Mouse (Mus musculus) adrenal gland, postnatal 36 days (tissue): ENCODE measurements at regions not wholly inside any gene's neighbourhood (a gene's known extent, or its start where the extent isn't known, plus 50 kb on each side); places are given as distances from the start of the nearest gene placed in this dataset.
A peak's percentile ranks its signal among the peaks of the same experiment; 100 is the strongest.

Experiments used
- DNase-seq, 2 experiments: peaks; one replicate each; pipeline ENCODE4 v3.0.0; 2021; ENCODE audit warnings: mixed read lengths in 1 of 2

DNA sequence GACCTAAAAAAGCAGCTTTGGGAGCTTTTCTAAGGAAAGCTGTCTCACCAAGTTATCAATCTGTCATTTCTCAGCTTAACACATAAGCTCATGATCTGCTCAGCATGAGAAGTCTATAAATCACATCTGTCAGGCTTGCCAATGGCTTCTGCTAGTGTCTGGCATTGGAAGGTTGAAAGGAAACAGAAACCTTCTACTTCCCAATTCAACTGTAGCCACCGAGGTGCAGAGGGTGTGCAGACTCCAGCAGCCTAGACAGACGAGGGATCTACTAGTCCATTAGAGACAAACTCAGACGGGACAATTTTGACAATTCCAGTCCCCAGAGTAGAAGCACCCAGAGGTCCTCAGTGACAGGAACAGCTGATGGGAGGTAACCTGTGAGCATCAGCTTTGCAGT is 103.0 kb downstream of the Nab1 start:
- DNase-seq: no peak

DNA sequence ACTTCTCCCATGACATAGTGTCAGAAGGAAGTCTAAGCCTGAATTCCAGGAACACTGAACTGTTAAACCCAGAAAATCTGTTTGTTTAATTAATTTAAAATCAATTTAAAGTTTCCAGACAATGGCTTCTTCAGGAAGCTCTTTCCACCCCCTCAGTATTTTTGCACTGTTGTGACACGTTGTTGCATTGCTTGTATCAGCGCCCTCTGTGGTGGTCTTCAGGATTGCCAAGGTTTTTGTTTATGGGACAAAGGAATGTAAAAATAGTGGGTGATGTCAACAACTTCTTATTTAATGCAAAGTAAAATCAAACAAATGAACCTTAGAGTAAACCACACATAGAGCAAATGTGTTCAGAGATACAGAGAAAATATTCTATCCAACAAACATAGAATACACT is 107.5 kb downstream of the Nab1 start:
- DNase-seq: no peak

DNA sequence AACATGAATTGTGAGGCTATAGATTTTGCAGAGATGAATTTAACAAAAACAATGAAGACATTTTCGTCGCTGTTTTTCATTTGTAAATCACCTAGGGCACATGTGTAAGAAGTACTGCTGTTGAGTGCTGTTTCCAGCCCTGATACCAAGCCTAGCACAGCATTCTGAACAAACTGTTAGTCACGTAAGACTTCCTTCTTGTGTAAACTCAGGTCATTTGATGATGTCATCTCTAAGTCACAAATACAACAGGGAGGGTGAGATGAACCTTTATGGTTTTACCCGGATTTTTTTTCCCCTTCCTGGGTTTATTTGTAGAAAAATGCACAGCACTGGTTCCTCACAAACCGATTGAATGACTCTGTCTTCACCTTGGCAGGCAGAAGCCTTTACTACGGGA is 111.6 kb downstream of the Nab1 start:
- DNase-seq: no peak

DNA sequence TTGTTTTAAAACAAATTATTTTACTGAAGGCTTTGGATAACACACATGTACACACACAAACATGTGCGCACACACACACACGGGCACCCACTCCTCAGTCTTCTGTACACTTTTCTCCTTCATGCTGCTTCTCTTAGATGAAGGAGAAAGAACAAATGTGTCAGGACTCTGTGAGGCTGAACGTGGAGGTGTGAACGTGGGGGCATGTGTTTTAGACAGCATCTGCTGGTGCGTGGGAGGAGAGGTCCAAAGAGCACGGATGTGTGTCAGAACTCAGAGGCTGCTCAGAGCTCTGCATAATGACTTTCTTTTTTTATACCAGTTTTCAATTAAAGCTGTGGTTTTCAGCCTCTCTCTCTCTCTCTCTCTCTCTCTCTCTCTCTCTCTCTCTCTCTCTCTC is 112.4 kb downstream of the Nab1 start:
- DNase-seq: no peak

DNA sequence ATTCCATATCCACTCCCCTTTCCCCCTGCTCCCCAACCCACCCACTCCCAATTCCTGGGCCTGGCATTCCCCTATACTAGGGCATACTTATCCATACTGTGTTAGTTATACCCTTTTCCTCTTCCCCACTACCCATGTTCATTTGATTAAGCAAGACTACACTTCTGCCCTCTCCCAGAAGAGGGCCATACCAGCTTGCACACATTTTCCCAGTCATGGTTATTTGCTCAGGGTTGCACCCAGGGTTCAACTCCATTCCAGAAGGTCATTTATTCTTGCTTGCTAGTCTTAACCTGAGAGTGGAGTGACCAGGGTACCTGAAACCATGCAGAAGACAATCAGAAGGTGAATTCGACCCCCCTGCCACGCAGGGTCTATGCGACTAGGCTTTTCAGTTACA is 113.4 kb downstream of the Nab1 start:
- DNase-seq: peak in 1 of 2 experiments; percentile 8

DNA sequence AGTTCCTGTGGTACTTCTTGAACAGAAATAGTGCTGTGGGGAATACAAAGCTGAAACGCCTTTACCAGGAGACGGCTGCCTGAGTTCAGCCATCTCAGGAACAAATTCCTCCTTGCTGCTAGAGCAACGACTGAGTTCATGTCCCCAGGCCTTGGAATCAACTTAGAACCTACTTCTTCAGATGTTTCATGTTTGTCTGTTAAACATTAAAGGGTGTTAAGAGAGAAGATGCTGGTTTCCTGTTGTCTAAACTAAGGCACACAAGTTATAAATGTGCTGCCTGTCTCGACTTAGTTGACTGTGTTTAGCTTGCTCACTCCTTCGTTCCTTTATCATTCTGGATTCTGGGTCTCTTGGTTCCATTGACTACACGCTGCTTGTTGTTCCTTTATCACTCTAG is 125.2 kb downstream of the Nab1 start:
- no peak for DNase-seq

DNA sequence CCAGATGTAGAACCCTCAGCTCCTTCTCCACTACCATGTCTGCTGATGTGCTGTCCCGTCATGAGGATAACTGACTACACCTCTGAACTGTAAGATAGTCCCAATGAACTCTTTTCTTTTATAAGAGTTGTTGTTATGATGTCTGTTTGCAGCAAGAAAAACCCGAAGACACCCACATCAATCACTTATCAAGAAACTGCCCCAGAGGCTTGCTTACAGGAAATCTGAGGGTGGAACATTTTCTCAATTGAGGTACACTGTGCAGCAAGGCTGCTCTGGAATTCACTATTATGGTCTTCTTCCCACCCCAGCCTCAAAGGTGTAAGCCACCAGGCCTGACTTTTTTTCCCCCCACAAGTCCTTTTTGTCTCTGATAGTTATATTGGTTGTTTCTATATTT is 125.8 kb downstream of the Nab1 start:
- DNase-seq: no peak

DNA sequence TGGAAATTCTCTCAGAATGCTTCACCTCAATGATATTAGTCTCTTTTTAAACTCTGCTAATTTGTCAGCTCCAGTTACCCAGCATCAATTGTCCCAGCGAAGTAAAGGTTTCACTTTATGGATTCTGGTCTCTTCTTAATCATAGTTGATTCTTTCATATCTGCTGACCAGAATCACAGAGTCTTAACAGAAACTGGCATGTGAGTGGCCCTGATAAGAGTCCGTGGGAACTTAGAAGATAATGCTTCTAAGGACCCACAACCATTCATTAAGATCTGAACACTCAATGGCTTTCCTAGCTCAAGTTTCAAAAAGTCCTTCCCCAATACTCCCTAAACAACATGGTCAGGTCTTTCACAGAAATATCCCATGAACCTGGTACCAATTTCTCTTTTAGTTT is 126.7 kb downstream of the Nab1 start:
- no peak for DNase-seq

DNA sequence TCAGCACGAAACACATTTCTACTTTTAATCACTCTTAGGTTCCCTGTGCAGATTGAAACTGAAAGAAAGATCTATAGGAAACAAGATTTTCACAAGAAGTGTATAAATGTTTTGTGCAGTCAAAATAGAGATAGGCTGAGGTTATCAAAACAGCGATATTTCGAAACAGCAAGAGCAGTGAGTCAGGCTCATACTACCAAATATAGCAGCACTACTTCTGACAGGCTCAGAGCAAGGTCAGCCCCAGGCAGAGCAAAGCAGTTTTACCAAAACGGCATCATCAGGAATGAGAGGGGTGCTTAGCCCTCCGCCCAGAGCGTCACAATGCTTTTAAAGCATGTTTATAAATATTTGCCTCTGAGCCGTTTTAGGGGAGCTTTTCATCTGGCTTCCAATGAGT is 133.4 kb upstream of the Gls start:
- peak; percentile 54 to 66 for DNase-seq

DNA sequence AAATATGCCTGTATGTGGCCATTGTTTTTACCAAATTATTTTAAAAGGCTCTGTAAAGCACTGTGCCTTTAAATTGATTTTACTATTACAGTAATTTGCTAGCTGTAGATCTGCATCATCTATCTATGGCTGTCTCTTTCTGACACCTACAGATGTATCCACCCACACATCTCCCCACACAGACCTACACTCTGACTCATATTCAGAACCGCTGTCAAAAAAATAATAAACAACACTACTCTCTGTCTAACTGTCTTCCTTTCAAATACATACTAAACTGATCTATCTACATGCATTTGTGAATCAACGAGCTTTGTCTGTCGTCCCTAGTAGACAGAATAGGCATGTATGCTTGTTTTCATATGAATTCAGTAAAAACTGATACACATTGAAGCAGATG is 130.6 kb upstream of the Gls start:
- DNase-seq: no peak

DNA sequence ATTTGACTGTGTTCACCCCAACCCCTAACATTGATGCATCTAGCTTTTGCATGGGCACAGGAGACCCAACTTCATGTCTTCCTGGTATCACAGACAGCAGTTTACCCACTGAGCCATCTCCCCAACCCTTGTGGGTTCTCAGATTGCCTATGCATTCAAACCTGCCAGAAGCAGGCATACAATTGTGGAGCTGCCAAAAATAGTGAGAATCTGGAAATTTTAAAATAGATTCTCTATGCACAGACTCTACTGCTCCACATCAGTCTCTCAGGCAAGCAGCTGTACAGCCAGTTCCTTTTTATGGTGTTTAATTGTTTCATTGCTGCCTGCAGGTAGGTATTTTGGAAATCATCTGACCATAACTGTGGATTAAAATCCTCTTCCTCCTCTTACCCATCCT is 129.9 kb upstream of the Gls start:
- DNase-seq: no peak

DNA sequence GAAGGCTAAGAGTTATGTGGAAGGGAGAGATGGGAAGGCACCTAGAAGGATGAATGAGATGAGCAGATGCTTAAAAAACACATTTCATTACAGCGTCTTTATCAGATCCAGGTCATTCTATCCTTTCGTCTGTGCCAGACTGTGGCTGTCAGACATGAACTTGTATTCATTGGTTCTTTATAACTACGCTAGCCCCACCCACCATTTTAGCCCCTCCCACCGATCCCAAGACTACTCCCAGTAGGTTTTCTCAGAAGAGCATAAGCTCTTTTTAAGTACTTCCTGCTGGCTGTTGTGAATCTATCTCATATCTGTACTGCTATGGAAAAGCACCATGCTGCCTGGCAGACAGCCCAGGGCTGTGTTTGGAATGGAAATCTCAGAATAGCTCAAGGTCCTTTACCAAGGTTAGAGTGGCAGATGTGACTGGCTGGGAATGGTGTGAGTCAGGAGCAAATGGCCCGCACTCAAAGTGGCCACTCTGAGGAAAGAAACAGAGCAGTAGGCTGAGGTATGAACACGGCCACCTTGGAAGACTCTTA is 121.1 kb upstream of the Gls start:
- DNase-seq: peak; percentile 92 to 94

DNA sequence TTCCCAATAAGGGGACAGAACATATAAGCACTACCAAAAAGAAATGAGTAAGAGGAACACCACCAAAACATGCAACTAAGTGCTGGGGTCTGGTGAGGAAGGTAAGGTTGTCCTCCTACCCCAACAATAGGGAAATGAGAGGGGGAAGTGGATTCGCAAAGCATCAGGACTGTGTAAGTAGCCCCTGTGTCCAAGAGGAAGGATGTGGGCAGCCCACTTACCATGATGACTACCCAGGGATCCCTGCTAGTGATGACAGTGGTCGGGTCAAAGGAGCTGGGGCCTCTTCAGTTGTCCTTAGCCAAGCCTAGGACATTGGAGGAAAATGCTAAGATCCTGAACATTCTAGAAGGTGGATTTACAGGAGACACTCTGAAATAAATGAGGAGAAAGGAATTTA is 109.1 kb upstream of the Gls start:
- DNase-seq: no peak

DNA sequence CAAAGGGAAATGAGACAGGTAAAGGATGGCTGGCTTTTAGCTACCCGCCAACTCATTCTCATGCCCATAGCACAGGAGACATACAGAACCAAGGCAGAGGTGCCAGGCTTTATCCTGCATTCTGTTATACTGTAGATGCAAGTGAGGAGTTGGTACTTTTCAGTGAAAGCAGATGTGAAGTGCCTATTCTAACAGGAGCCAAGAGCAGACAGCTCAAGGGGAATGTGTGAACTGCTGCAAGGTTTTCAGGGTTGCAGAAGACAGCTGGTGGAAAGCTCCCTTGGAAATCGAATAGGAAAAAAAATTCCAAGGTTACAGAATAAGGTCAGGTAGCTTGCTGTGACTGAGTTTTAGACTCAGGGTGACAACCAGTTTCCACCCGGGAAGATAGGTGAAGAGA is 105.7 kb upstream of the Gls start:
- no peak for DNase-seq

DNA sequence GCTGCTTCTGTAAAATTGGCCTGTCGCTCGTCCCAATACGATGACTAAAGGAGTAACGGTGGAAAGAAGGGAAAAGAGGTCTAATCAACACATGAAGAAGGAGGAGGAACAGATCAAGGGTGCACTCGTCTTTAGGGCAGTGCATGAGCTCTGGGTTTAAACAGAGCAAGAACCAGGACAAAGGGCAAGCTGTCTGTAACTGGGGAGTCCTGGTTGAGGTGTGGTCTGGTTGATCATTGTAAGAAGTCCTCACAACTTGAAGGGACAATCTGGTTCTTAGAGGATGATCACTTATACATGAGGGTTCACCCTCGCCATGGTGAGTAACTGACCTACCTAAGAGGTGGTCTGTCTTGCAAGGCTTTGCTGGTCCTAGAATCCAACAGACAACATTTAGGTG is 105.2 kb upstream of the Gls start:
- no peak for DNase-seq

DNA sequence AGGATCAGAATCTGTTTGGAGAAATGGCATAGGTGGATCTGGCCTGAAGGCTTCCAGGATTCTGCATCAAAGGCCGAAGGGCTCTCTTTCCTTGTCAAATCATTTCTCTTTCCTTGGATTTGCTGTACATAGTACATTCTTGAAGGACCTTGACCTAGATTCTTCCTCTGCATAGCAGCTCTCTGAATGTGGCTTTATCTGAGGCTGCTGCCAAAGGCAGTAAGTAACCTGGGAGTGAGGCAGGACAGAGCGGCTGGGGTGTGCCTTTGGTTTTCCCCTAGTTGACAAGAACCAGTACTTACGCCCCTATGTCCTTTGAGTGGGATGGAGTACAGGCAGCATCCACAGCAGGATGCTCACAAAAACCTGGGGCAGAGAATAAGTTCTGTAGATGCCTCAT is 103.7 kb upstream of the Gls start:
- DNase-seq: peak; percentile 35 to 38

DNA sequence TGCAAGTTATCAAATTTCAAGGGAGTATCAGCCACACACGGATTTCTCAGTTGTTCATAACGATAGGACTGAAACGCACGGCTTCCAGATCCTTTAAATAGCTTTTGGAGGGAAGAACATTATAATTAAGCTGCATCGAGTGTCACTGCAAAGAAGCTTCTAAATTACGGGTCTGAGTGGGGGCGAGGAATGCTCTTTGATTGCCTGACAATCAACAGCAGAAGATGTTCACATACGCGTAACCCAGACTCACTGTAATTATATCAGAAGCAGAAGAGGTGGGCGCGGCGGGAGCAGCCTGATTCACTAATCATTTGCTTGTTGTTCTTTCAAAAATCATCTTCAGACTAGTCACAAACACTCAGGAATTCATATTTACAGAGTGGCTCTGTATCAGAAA is 99.0 kb upstream of the Gls start:
- no peak for DNase-seq

DNA sequence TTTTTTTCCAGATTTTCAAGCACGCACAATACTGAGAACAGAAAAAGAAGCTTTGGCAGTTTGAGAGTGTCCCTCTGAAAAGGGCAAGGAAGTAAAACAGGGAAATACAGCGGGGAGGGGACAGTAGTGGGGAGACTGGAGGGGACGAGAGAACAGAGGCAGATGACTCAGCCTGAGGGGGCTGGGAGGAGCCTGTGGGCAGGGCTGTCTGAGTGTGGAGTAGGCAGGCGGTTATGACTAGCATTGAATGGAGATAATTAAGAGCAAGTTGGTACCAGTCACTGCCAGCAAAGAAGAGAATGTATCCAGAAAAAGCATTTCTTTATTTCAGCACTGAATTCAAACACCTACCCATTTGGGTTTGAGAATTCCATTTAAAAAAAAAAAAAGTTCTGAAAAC is 98.4 kb upstream of the Gls start:
- peak; percentile 81 to 88 for DNase-seq

DNA sequence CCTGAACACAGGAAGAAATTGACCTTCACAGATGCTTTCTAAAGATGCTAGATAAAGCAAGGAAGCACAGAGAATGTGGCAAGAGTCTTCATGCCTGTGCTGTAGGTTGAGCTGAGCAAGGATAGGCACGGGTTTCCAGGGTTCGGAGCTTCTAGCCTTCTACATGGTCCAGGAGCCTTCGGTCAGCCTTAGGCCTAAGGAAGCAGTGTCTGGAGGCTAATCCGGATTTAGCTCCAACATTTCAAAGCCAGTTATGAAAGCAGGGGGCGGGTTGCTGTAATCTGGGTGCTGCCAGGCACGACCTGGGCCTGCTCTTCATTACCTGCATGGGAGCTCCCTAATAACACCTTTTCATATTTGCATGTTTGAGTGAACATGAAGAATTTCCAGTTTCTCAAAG is 97.5 kb upstream of the Gls start:
- DNase-seq: no peak

DNA sequence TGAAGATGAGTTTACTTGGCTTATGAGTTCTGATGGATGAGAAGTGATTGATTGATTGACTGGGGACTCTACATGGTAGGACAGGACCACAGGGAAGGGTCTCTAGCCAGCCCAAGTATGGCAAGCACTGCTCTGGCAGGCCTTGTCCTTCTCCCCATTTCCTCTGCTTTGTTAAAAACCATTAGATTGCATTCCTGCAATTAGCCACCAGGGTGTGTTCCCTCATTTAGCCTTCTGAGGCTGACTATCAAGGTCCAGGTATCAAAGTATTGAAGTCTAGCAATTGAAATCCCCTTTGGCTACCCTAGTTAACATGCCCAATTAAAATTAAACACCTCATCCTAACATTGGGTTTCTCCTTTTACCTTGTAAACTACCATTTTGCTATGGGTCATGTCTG is 95.5 kb upstream of the Gls start:
- no peak for DNase-seq

DNA sequence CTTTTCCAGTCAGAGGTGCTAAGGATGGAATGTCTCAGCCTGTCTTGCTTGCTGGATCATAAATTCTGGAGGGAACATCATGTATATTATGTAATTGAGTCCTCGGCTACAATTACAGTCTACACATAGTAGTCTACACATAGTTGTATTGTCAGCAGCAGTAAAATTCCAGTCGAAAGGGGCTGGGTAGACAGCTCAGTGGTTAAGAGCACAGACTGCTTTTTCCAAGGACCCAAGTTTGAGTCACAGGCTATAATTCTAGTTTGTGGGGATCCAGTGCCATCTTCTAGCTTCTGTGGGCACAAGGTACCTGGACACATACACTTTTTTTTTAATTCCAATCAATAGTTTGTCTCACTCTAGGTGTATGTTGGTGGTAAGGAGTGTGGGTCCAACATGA is 91.3 kb upstream of the Gls start:
- peak in 1 of 2 experiments; percentile 50 for DNase-seq

DNA sequence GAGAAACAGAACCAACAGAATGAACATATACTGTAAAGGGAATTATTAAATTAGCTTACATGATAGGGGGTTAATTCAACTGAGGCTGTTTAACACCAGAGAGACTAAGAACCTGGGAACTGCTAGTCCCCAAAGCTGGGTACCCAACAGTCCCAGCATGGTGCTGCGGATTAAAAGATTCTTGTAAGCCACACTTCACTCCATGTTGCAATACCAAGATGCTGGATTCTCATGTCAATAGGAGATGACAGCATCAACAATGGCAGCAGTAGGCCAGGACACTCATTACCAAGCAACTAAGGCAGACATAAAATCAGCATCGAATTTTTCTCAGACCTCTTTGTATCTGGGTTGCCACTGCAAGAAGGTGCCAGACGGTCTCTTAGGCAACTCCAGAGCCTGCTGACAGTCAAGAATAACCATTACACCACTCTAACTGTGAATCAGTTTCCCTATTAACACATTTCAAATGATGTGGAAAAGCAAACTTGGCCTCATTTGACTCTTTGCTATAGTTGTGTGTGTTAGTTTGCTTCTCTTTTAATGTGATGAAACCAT is 79.1 kb upstream of the Gls start:
- DNase-seq: no peak

DNA sequence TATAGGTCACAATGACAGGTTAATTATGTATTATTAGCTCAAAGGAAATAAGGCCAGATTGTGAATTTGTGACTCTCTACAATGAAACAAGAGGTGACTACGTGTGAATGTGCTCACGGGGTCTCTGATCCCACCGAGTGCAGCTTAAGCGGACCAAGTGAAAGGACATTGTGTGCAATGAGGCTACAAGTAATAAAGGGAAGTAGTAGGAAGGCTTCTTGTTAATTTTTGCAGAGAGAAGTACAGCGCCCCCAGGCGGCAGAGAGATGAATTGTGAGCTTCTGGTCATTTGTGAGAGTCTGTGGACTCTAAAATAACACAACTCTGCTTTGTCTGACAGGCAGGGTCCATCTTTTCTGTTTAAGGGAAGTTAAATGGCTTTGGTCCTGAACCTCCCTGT is 73.9 kb upstream of the Gls start:
- peak in 1 of 2 experiments; percentile 19 for DNase-seq

DNA sequence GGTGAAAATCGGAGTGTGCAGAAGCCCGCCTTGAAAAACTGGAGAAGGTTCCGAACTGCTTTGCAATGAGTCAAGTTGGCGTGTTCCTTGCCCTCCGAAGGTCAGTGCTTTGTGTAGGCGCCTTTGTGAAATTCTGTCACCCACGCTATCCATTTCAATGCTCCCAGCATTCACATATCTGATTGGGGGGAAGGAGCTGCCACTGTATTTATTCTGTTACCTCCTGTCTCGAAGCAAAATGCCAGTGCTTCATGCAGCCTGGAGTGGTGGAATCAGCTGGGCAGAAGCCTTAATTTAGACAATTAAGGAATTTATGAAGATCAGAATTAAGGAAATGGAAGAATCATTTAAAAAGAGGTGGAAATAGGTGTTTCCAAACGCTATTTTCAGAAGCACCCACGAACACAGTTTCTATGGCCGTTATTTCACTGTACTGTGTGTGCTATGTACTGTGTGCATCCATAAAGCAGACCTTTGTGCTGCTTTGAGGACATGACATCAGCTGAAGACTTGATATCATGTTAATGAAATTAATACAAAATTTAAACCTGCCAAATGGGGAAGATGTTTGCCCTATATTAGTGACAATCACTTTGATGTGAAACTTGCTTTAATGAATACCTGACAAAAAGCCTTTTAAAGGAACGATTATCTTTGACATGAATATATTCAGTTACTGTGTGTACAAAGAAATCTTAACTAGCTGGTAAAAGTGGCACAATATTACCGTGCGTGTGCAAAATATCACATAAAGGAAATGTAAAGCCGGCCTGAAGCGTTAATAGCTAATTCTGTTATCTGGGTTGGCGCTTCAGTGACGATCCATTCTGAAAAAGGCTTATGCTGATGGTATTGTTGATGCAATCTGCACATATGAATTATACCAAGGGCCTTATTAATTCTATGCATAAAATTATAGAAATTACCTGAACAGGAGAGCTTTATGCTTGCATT is 72.9 kb upstream of the Gls start:
- no peak for DNase-seq
